Mouse (Mus musculus): ENCODE results near the gene Hoxd10. TPM values are rescaled to one million over a fixed set of nuclear protein-coding genes. Genes with fewer than 3 reads are reported as not detected.

Gene Hoxd10
- polyA plus RNA-seq, 1 experiment from 2014 or later, result not detected

- no peak for DNase-seq (ENCODE audit: low spot score)
- H3K4me3 ChIP-seq (ENCODE audit: low read depth, low read length), result peak overlapping the region; percentile 33
- H3K9ac ChIP-seq (replicated peaks; ENCODE audit: low read length), result peak overlapping the region; percentile 32; the same call in 1 of the 2 replicates
- no peaks in the 10 kb centered on the region for H3K36me3 ChIP-seq (replicated peaks; ENCODE audit: control insufficient read depth, insufficient read depth, low read depth, low read length)
- ATAC-seq (replicated peaks; ENCODE audit: insufficient number of reproducible peaks, low FRiP score, low TSS enrichment, low read depth), result no peak
- peaks cover 83% of the 10 kb centered on the region for H3K27me3 ChIP-seq (ENCODE audit: control insufficient read depth, insufficient read depth, low read length)
- no peaks in the 10 kb centered on the region for H3K9me3 ChIP-seq (replicated peaks; ENCODE audit: control insufficient read depth, low read length)
- H3K4me1 ChIP-seq (ENCODE audit: control insufficient read depth, insufficient read depth, low read length), result peaks cover 14% of the 10 kb centered on the region
- no peak overlapping the region for H3K27ac ChIP-seq (replicated peaks; ENCODE audit: low read depth, low read length)
- under 1% methylated on average over 36 of the region's 66 CpGs for WGBS
- peak overlapping the region; percentile 79 for H3K4me2 ChIP-seq (ENCODE audit: low read depth, low read length)
These were observed 13.3 kb downstream of the Hoxd10 start for GRCm38 (mm10) chr2:74704999-74705466.

GRCm38 (mm10) chr2:74705467-74706089 lies 13.9 kb downstream of the Hoxd10 start:
- DNase-seq (ENCODE audit: low spot score) (no peak), ATAC-seq (replicated peaks; ENCODE audit: insufficient number of reproducible peaks, low FRiP score, low TSS enrichment, low read depth) (no peak)
- Histone ChIP-seq H3K4me2 (ENCODE audit: low read depth, low read length) (peak overlapping the region; percentile 79), H3K4me1 (ENCODE audit: control insufficient read depth, insufficient read depth, low read length) (peaks cover 14% of the 10 kb centered on the region), H3K9me3 (replicated peaks; ENCODE audit: control insufficient read depth, low read length) (no peaks in the 10 kb centered on the region), H3K27me3 (ENCODE audit: control insufficient read depth, insufficient read depth, low read length) (peaks cover 83% of the 10 kb centered on the region), H3K9ac (replicated peaks; ENCODE audit: low read length) (peak overlapping the region; percentile 32; the same call in 1 of the 2 replicates), H3K27ac (replicated peaks; ENCODE audit: low read depth, low read length) (no peak overlapping the region), H3K4me3 (ENCODE audit: low read depth, low read length) (peak overlapping the region; percentile 33), H3K36me3 (replicated peaks; ENCODE audit: control insufficient read depth, insufficient read depth, low read depth, low read length) (no peaks in the 10 kb centered on the region)
- WGBS, result under 1% methylated on average over 57 of the region's 85 CpGs

- peaks cover 81% of the 10 kb centered on the region for H3K27me3 ChIP-seq (ENCODE audit: control insufficient read depth, insufficient read depth, low read length)
- no peaks in the 10 kb centered on the region for H3K36me3 ChIP-seq (replicated peaks; ENCODE audit: control insufficient read depth, insufficient read depth, low read depth, low read length)
- H3K4me1 ChIP-seq (ENCODE audit: control insufficient read depth, insufficient read depth, low read length), result peaks cover 14% of the 10 kb centered on the region
- H3K9me3 ChIP-seq (replicated peaks; ENCODE audit: control insufficient read depth, low read length), result no peaks in the 10 kb centered on the region
- no peak for ATAC-seq (replicated peaks; ENCODE audit: insufficient number of reproducible peaks, low FRiP score, low TSS enrichment, low read depth)
- H3K27ac ChIP-seq (replicated peaks; ENCODE audit: low read depth, low read length), result no peak overlapping the region
- no peak overlapping the region for H3K4me2 ChIP-seq (ENCODE audit: low read depth, low read length)
- no peak overlapping the region for H3K9ac ChIP-seq (replicated peaks; ENCODE audit: low read length)
- no peak overlapping the region for H3K4me3 ChIP-seq (ENCODE audit: low read depth, low read length)
- DNase-seq (ENCODE audit: low spot score), result no peak
- 2% methylated on average over 13 of the region's 13 CpGs for WGBS
These were observed 14.8 kb downstream of the Hoxd10 start for GRCm38 (mm10) chr2:74706393-74706960.

GRCm38 (mm10) chr2:74707599-74707998 lies 15.9 kb downstream of the Hoxd10 start:
- H3K27ac ChIP-seq (replicated peaks; ENCODE audit: low read depth, low read length), result no peak overlapping the region
- ATAC-seq (replicated peaks; ENCODE audit: insufficient number of reproducible peaks, low FRiP score, low TSS enrichment, low read depth) (no peak), DNase-seq (ENCODE audit: low spot score) (no peak)
- H3K9ac ChIP-seq (replicated peaks; ENCODE audit: low read length), result no peak overlapping the region
- H3K4me2 ChIP-seq (ENCODE audit: low read depth, low read length), result no peak overlapping the region
- 3% methylated on average over 7 of the region's 7 CpGs for WGBS
- no peaks in the 10 kb centered on the region for H3K9me3 ChIP-seq (replicated peaks; ENCODE audit: control insufficient read depth, low read length)
- H3K4me3 ChIP-seq (ENCODE audit: low read depth, low read length), result no peak overlapping the region
- no peaks in the 10 kb centered on the region for H3K36me3 ChIP-seq (replicated peaks; ENCODE audit: control insufficient read depth, insufficient read depth, low read depth, low read length)
- H3K4me1 ChIP-seq (ENCODE audit: control insufficient read depth, insufficient read depth, low read length), result peaks cover 16% of the 10 kb centered on the region
- peaks cover 88% of the 10 kb centered on the region for H3K27me3 ChIP-seq (ENCODE audit: control insufficient read depth, insufficient read depth, low read length)

GRCm38 (mm10) chr2:74708676-74709075 lies 17.0 kb downstream of the Hoxd10 start:
- Histone ChIP-seq H3K27me3 (ENCODE audit: control insufficient read depth, insufficient read depth, low read length) (peaks cover 91% of the 10 kb centered on the region), H3K4me2 (ENCODE audit: low read depth, low read length) (no peak overlapping the region)
- DNase-seq (ENCODE audit: low spot score), result no peak

GRCm38 (mm10) chr2:74709465-74710419 lies 18.0 kb downstream of the Hoxd10 start:
- H3K4me2 ChIP-seq (ENCODE audit: low read depth, low read length), result no peak overlapping the region
- peaks cover 13% of the 10 kb centered on the region for H3K4me1 ChIP-seq (ENCODE audit: control insufficient read depth, insufficient read depth, low read length)
- 5% methylated on average over 5 of the region's 5 CpGs for WGBS
- H3K27me3 ChIP-seq (ENCODE audit: control insufficient read depth, insufficient read depth, low read length), result peaks cover 89% of the 10 kb centered on the region
- no peak overlapping the region for H3K9ac ChIP-seq (replicated peaks; ENCODE audit: low read length)
- no peak for ATAC-seq (replicated peaks; ENCODE audit: insufficient number of reproducible peaks, low FRiP score, low TSS enrichment, low read depth)
- H3K4me3 ChIP-seq (ENCODE audit: low read depth, low read length), result no peak overlapping the region
- no peak for DNase-seq (ENCODE audit: low spot score)
- no peaks in the 10 kb centered on the region for H3K36me3 ChIP-seq (replicated peaks; ENCODE audit: control insufficient read depth, insufficient read depth, low read depth, low read length)
- no peak overlapping the region for H3K27ac ChIP-seq (replicated peaks; ENCODE audit: low read depth, low read length)
- no peaks in the 10 kb centered on the region for H3K9me3 ChIP-seq (replicated peaks; ENCODE audit: control insufficient read depth, low read length)

More at GRCm38 (mm10) chr2:74708676-74709075, 17.0 kb downstream of the Hoxd10 start:
- H3K27ac ChIP-seq (replicated peaks; ENCODE audit: low read depth, low read length), result no peak overlapping the region
- no peaks in the 10 kb centered on the region for H3K36me3 ChIP-seq (replicated peaks; ENCODE audit: control insufficient read depth, insufficient read depth, low read depth, low read length)
- 6% methylated on average over 4 of the region's 4 CpGs for WGBS
- H3K9me3 ChIP-seq (replicated peaks; ENCODE audit: control insufficient read depth, low read length), result no peaks in the 10 kb centered on the region
- H3K9ac ChIP-seq (replicated peaks; ENCODE audit: low read length), result no peak overlapping the region
- H3K4me3 ChIP-seq (ENCODE audit: low read depth, low read length), result no peak overlapping the region
- H3K4me1 ChIP-seq (ENCODE audit: control insufficient read depth, insufficient read depth, low read length), result peaks cover 16% of the 10 kb centered on the region
- ATAC-seq (replicated peaks; ENCODE audit: insufficient number of reproducible peaks, low FRiP score, low TSS enrichment, low read depth), result no peak

- Histone ChIP-seq H3K36me3 (replicated peaks; ENCODE audit: control insufficient read depth, insufficient read depth, low read depth, low read length) (no peaks in the 10 kb centered on the region), H3K4me2 (ENCODE audit: low read depth, low read length) (no peak overlapping the region), H3K9me3 (replicated peaks; ENCODE audit: control insufficient read depth, low read length) (no peaks in the 10 kb centered on the region), H3K4me1 (ENCODE audit: control insufficient read depth, insufficient read depth, low read length) (0 out of 2 replicates have a peak, but pooled peaks cover 2% of the 10 kb centered on the region), H3K27ac (replicated peaks; ENCODE audit: low read depth, low read length) (no peak overlapping the region), H3K9ac (replicated peaks; ENCODE audit: low read length) (no peak overlapping the region), H3K4me3 (ENCODE audit: low read depth, low read length) (no peak overlapping the region), H3K27me3 (ENCODE audit: control insufficient read depth, insufficient read depth, low read length) (peaks cover 84% of the 10 kb centered on the region)
- WGBS, result under 1% methylated on average over 16 of the region's 16 CpGs
- ATAC-seq (replicated peaks; ENCODE audit: insufficient number of reproducible peaks, low FRiP score, low TSS enrichment, low read depth), result no peak
- DNase-seq (ENCODE audit: low spot score), result no peak
These were observed 19.3 kb downstream of the Hoxd10 start for GRCm38 (mm10) chr2:74710929-74711543.

Measured in embryonic facial prominence, embryonic 11.5 days (tissue).